29 mouse cellular contexts compared by ENCODE assay signal in genomic region chr11:26618475-26619223, GRCm38 (mm10). TPM values are rescaled to one million over a fixed set of nuclear protein-coding genes. Genes with fewer than 3 reads are reported as not detected.
DNase-seq lines count a peak whose midpoint lies in the region; ATAC-seq and TF ChIP-seq lines count a peak whose summit lies in the region.
"Had no signal": no experiment of that assay in that cellular context is flagged by ENCODE, and none has a peak within 500 bp of the region (broad histone marks: within the 10 kb centered on the region; RNA-seq: fewer than 3 reads in every experiment).

No protein-coding gene starts in this region.

- peaks cover 3 to 33% of the 10 kb centered on the region in 2 experiments; a peak in 3 of 4 replicates for H3K4me1 ChIP-seq in MEL (ENCODE audit: control insufficient read depth in 1 of 2, insufficient read depth in 2 of 2, low read length in 2 of 2)

- TF ChIP-seq RAD21 in MEL (IDR thresholded peaks at IDR 0.05; ENCODE audit: low read depth, low read length), result no peak

- TF ChIP-seq POLR2A in MEL (IDR thresholded peaks at IDR 0.05; ENCODE audit: control insufficient read depth in 1 of 2, insufficient read depth in 1 of 2, low read depth in 1 of 2, low read length in 2 of 2, poor library complexity in 1 of 2), result no peak

- DNase-seq in frontal cortex, postnatal 14 days (ENCODE audit: low spot score in 2 of 2), result no peak
- peak; percentile 64 for DNase-seq in MEL (ENCODE audit: low read depth, low spot score)
- peak; percentile 40 for DNase-seq in brain, adult 2 months (ENCODE audit: low read depth, low spot score)
- no peak for DNase-seq in lung, postnatal 14 days
- DNase-seq in adrenal gland, adult (ENCODE audit: inconsistent age in 2 of 2, low spot score in 1 of 2), result no peak
- DNase-seq: adrenal gland, adult 2 months; adrenal gland, adult 8-10 months; adrenal gland, postnatal 10 days; adrenal gland, postnatal 14 days; adrenal gland, postnatal 25 days; adrenal gland, postnatal 36 days; B cell, adult 2 months; cerebellum, adult 11 months; cerebellum, adult 11-12 months; cerebellum, adult 18-20 months; cerebellum, adult 2 months; cerebellum, adult 8-10 months; cerebellum, adult 9-10 months had no signal

- H3K4me3 ChIP-seq in MEL (ENCODE audit: control insufficient read depth in 1 of 2, insufficient read depth in 1 of 2, low read depth in 2 of 2, low read length in 2 of 2), result no peak overlapping the region

- H3K9me3 ChIP-seq in MEL (replicated peaks; ENCODE audit: insufficient read depth, low read length), result no peaks in the 10 kb centered on the region
- H3K9me3 ChIP-seq: G1E had no signal

- H3K79me2 ChIP-seq in MEL (ENCODE audit: control insufficient read depth, insufficient read depth, low read length, poor library complexity), result no peaks in the 10 kb centered on the region

- no peaks in the 10 kb centered on the region for H3K27me3 ChIP-seq in MEL (ENCODE audit: control insufficient read depth in 1 of 2, insufficient read depth in 2 of 2, low read length in 2 of 2)
- H3K27me3 ChIP-seq: CH12.LX had no signal

- TF ChIP-seq EP300 in MEL (IDR thresholded peaks at IDR 0.05; ENCODE audit: low read depth in 1 of 2, low read length in 2 of 2), result peak; percentile 94 to 97

- H3K36me3 ChIP-seq in MEL (ENCODE audit: control insufficient read depth in 1 of 2, insufficient read depth in 2 of 2, low read length in 2 of 2), result peaks cover 0 to 32% of the 10 kb centered on the region in 2 experiments; a peak in 2 of 4 replicates
- H3K36me3 ChIP-seq: G1E had no signal

- H3K9ac ChIP-seq in MEL (ENCODE audit: control insufficient read depth, low read depth, low read length, poor library complexity, severe bottlenecking), result no peak overlapping the region

- peak; percentile 90 for ATAC-seq in frontal cortex, adult (ENCODE audit: low TSS enrichment)
- ATAC-seq: activated CD4-positive, CD25-positive, alpha-beta regulatory T cell, adult 4 months; CD4-positive, CD25-positive, alpha-beta regulatory T cell, adult 4 months; Patski had no signal

- TF ChIP-seq CTCF in MEL (IDR thresholded peaks at IDR 0.05 in 2 of 3, conservative IDR thresholded peaks at IDR 0.05 in 1 of 3; ENCODE audit: control insufficient read depth in 1 of 3, insufficient read depth in 1 of 3, low read depth in 2 of 3, low read length in 3 of 3, poor library complexity in 1 of 3, severe bottlenecking in 1 of 3), result no peak

- H3K27ac ChIP-seq in MEL (ENCODE audit: control insufficient read depth, low read depth, low read length), result peak overlapping the region; percentile 69; the same call in 1 of the 2 replicates

TF ChIP-seq in MEL, 35 proteins besides CTCF, POLR2A, EP300 and RAD21:
- TF ChIP-seq TBP (IDR thresholded peaks at IDR 0.05; ENCODE audit: low read depth, low read length) (no peak), MAX (IDR thresholded peaks at IDR 0.05; ENCODE audit: low read length) (no peak), SIN3A (IDR thresholded peaks at IDR 0.05; ENCODE audit: low read length) (peak; percentile 64; the same call in 1 of the 2 replicates), TCF12 (IDR thresholded peaks at IDR 0.05; ENCODE audit: low read depth, low read length) (peak; percentile 85; the same call in 1 of the 2 replicates), MEF2A (IDR thresholded peaks at IDR 0.05; ENCODE audit: extremely low read depth, insufficient replicate concordance, low read depth, low read length, poor library complexity, severe bottlenecking) (no peak), ZNF384 (IDR thresholded peaks at IDR 0.05; ENCODE audit: low read depth, low read length) (peak; percentile 67), ETS1 (IDR thresholded peaks at IDR 0.05; ENCODE audit: low read depth, low read length) (peak; percentile 47; the same call in 1 of the 2 replicates), GATA1 (IDR thresholded peaks at IDR 0.05; ENCODE audit: low read depth, low read length) (peak; percentile 55; the same call in 1 of the 2 replicates), RCOR1 (IDR thresholded peaks at IDR 0.05; ENCODE audit: low read depth, low read length) (no peak), POLR2AphosphoS2 (IDR thresholded peaks at IDR 0.05; ENCODE audit: low read length) (no peak), GABPA (IDR thresholded peaks at IDR 0.05; ENCODE audit: low read depth, low read length) (no peak), HCFC1 (IDR thresholded peaks at IDR 0.05; ENCODE audit: low read depth, low read length) (no peak), ZC3H11A (IDR thresholded peaks at IDR 0.05; ENCODE audit: low read depth, low read length) (no peak), BHLHE40 (IDR thresholded peaks at IDR 0.05; ENCODE audit: borderline replicate concordance, low read depth, low read length) (no peak), NELFE (IDR thresholded peaks at IDR 0.05; ENCODE audit: low read depth, low read length) (peak; percentile 36; the same call in 1 of the 2 replicates), CHD2 (IDR thresholded peaks at IDR 0.05; ENCODE audit: low read length) (no peak), MAFK (IDR thresholded peaks at IDR 0.05; ENCODE audit: borderline replicate concordance, low read depth, low read length) (no peak), MYB (IDR thresholded peaks at IDR 0.05; ENCODE audit: low read depth, low read length) (peak; percentile 98), ELF1 (IDR thresholded peaks at IDR 0.05; ENCODE audit: low read depth, low read length) (no peak)

RNA-seq across cellular contexts. Expression of gene Vrk2, which starts 24.9 kb away (rescaled TPM):
- total RNA-seq in MEL (2012; rRNA removed), result 19.6 and 21.2 TPM in 2 replicates
- polyA plus RNA-seq in MEL (2012; ENCODE audit: insufficient read depth in 1 of 2, insufficient read length in 2 of 2, low read depth in 1 of 2, low replicate concordance in 2 of 2, missing spikeins in 1 of 2), result 10 to 100 TPM in 1 of 2 experiments, not detected in 1; 20.6 TPM

RNA-seq across cellular contexts. Expression of gene Gm6899, which starts 25.6 kb away (rescaled TPM):
- total RNA-seq in MEL (2012; rRNA removed), result not detected in 2 replicates
- not detected for polyA plus RNA-seq in MEL (2012; ENCODE audit: insufficient read depth in 1 of 2, insufficient read length in 2 of 2, low read depth in 1 of 2, low replicate concordance in 2 of 2, missing spikeins in 1 of 2)
- total RNA-seq: adrenal gland, adult 18-20 months; adrenal gland, adult 2 months; adrenal gland, adult 8-10 months; adrenal gland, postnatal 10 days; adrenal gland, postnatal 14 days; adrenal gland, postnatal 25 days; adrenal gland, postnatal 36 days; adrenal gland, postnatal 4 days; CH12.LX; ES-E14; G1E had no signal
- polyA plus RNA-seq: activated CD4-positive, CD25-positive, alpha-beta regulatory T cell, adult 4 months; adrenal gland, adult 2 months; brain, embryonic 14.5 days; C2C12; CD4-positive, CD25-positive, alpha-beta regulatory T cell, adult 4 months; cerebellum, adult 2 months; G1E; Patski had no signal

Comparison
In these comparisons a context has a peak if more than half of its experiments do, and no peak if none do; other contexts are left out.
1. DNase-seq: peak in MEL (single experiment) and brain, adult 2 months (single experiment); none in frontal cortex, postnatal 14 days (0 of 2), lung, postnatal 14 days (single experiment) and adrenal gland, adult (0 of 2).